Mouse (Mus musculus): ENCODE results near the gene Rprml. TPM values are rescaled to one million over a fixed set of nuclear protein-coding genes. Genes with fewer than 3 reads are reported as not detected.
"Not testable (repeated sequence)": the region's sequence is repeated elsewhere in the genome, so short reads cannot be mapped to it uniquely, and the experiment has no call there.

Rprml gene
- total and polyA plus RNA-seq, 2 experiments from 2014 or later, result 4.1 to 11.8 TPM

GRCm38 (mm10) chr11:103666181-103666906 is 17.0 kb downstream of the Rprml start:
- Histone ChIP-seq H3K27ac (ENCODE audit: low read depth, low read length) (no peak overlapping the region), H3K4me1 (ENCODE audit: insufficient read depth, low read length) (peaks cover 18% of the 10 kb centered on the region), H3K27me3 (ENCODE audit: insufficient read depth, low read length) (no peaks in the 10 kb centered on the region), H3K4me3 (ENCODE audit: low read depth, low read length) (no peak overlapping the region), H3K36me3 (ENCODE audit: insufficient read depth, low read length) (no peaks in the 10 kb centered on the region), H3K4me2 (ENCODE audit: low read depth, low read length, poor library complexity, severe bottlenecking) (peak overlapping the region; percentile 18; the same call in 1 of the 2 replicates), H3K9me3 (ENCODE audit: low read length) (no peaks in the 10 kb centered on the region), H3K9ac (replicated peaks; ENCODE audit: low read length, poor library complexity, severe bottlenecking) (0 out of 2 replicates have a peak overlapping the region, but pooled peaks have one; percentile 13)
- 13% methylated on average over 10 of the region's 10 CpGs for WGBS
- peak; percentile 58 for ATAC-seq (ENCODE audit: low FRiP score)
- peak; percentile 89 for DNase-seq (ENCODE audit: low spot score)
- TF ChIP-seq CTCF (IDR thresholded peaks at IDR 0.05), result no peak

DNA sequence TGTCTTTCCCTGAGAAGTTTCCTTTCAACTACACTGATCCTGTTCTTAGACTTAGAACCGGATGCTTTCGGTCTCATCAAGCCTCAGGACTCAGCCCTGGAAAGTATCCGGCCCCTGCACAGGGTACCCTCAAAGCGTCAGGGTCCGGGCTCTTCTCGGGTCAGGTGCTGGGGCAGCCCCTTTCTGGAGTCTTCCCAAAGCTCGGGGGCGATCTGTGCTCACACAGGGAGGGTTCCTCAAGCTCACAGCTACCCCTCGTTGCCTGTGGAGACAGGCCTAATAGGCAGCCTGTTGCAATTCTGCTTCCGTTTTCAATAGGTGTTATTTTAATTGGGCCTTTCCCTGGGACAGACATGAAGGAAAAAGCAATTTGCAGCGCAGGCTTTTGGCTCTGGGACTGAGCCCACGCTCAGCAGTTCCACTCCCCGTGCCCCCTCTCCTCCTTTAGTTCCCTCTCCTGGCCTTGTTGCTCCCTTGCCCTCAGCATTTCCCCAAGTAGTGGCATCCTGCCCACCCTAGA is 17.6 kb downstream of the Rprml start:
- no peak for TF ChIP-seq CTCF (IDR thresholded peaks at IDR 0.05)
- peaks cover 18% of the 10 kb centered on the region for H3K4me1 ChIP-seq (ENCODE audit: insufficient read depth, low read length)
- no peak overlapping the region for H3K27ac ChIP-seq (ENCODE audit: low read depth, low read length)
- no peaks in the 10 kb centered on the region for H3K9me3 ChIP-seq (ENCODE audit: low read length)
- DNase-seq (ENCODE audit: low spot score), result peak; percentile 28
- H3K4me3 ChIP-seq (ENCODE audit: low read depth, low read length), result no peak overlapping the region
- no peaks in the 10 kb centered on the region for H3K36me3 ChIP-seq (ENCODE audit: insufficient read depth, low read length)
- 25% methylated on average over 13 of the region's 13 CpGs for WGBS
- no peaks in the 10 kb centered on the region for H3K27me3 ChIP-seq (ENCODE audit: insufficient read depth, low read length)
- no peak overlapping the region for H3K4me2 ChIP-seq (ENCODE audit: low read depth, low read length, poor library complexity, severe bottlenecking)
- peak; percentile 49 for ATAC-seq (ENCODE audit: low FRiP score)
- no peak overlapping the region for H3K9ac ChIP-seq (replicated peaks; ENCODE audit: low read length, poor library complexity, severe bottlenecking)

DNA sequence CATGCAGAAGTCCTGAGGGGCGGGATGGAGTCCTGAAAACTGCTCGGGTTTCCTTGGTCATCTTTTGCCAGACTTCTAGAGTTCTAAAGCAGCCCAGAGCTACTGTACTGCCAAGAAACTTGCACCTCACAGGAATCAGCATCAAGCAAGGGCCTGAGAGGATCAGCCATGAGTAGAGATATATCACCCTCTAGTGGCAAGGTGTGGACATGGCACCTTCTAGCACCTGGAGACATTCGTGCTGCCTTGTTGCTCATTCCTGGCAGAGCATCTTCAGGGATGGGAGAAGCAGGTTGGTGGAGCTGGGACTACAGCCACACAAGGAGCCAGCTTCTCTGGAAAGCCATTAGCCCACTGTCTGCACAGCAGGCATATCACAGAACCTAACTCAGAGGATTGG is 26.2 kb downstream of the Rprml start:
- Histone ChIP-seq H3K9ac (replicated peaks; ENCODE audit: low read length, poor library complexity, severe bottlenecking) (no peak overlapping the region), H3K4me2 (ENCODE audit: low read depth, low read length, poor library complexity, severe bottlenecking) (no peak overlapping the region), H3K36me3 (ENCODE audit: insufficient read depth, low read length) (peaks cover 37% of the 10 kb centered on the region), H3K27me3 (ENCODE audit: insufficient read depth, low read length) (no peaks in the 10 kb centered on the region), H3K4me1 (ENCODE audit: insufficient read depth, low read length) (no peaks in the 10 kb centered on the region), H3K4me3 (ENCODE audit: low read depth, low read length) (no peak overlapping the region), H3K27ac (ENCODE audit: low read depth, low read length) (no peak overlapping the region), H3K9me3 (ENCODE audit: low read length) (no peaks in the 10 kb centered on the region)
- DNase-seq (ENCODE audit: low spot score), result peak; percentile 89
- peak; percentile 98 for TF ChIP-seq CTCF (IDR thresholded peaks at IDR 0.05)
- 33% methylated on average over 3 of the region's 3 CpGs for WGBS
- no peak for ATAC-seq (ENCODE audit: low FRiP score)

- H3K36me3 ChIP-seq (ENCODE audit: insufficient read depth, low read length), result peaks cover 48% of the 10 kb centered on the region
- not testable (repeated sequence) for ATAC-seq (ENCODE audit: low FRiP score)
Observed at GRCm38 (mm10) chr11:103677042-103677441, 27.7 kb downstream of the Rprml start.

GRCm38 (mm10) chr11:103683667-103684334 is 34.4 kb downstream of the Rprml start:
- H3K4me3 ChIP-seq (ENCODE audit: low read depth, low read length), result no peak overlapping the region
- no peaks in the 10 kb centered on the region for H3K4me1 ChIP-seq (ENCODE audit: insufficient read depth, low read length)
- TF ChIP-seq CTCF (IDR thresholded peaks at IDR 0.05), result no peak

More at GRCm38 (mm10) chr11:103677042-103677441, 27.7 kb downstream of the Rprml start:
- H3K4me1 ChIP-seq (ENCODE audit: insufficient read depth, low read length); H3K4me3 ChIP-seq (ENCODE audit: low read depth, low read length); H3K27me3 ChIP-seq (ENCODE audit: insufficient read depth, low read length); H3K9me3 ChIP-seq (ENCODE audit: low read length); H3K4me2 ChIP-seq (ENCODE audit: low read depth, low read length, poor library complexity, severe bottlenecking); H3K27ac ChIP-seq (ENCODE audit: low read depth, low read length); H3K9ac ChIP-seq (replicated peaks; ENCODE audit: low read length, poor library complexity, severe bottlenecking): not testable (repeated sequence)
- 23% methylated on average over 2 of the region's 2 CpGs for WGBS
- peak; percentile 69 for TF ChIP-seq CTCF (IDR thresholded peaks at IDR 0.05)
- DNase-seq (ENCODE audit: low spot score), result peak; percentile 53

DNA sequence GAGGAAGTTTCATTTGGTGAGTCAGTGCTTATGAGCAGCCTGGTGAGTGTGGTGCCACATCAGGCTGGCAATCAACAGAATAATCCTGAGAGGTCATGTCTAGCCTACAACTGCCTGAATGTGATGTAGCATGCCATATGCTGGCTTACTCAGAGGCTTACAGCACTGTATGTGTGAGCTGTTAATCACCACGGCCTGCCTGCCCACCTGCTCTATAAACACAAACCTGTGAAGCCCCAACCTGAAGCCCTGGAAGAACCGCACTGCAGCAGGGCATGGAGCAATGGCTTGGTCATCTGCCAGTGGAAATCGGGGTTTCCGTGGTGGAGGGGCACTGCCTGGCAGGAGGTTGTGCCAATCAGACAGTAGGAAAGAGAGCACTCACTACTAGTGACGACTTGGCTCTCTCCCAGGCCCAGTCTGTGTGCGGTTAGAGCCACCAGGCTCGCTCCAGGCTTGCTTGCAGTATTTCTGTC is 35.9 kb downstream of the Rprml start:
- ATAC-seq (ENCODE audit: low FRiP score) (no peak), DNase-seq (ENCODE audit: low spot score) (peak; percentile 68)
- no peak for TF ChIP-seq CTCF (IDR thresholded peaks at IDR 0.05)
- H3K4me1 ChIP-seq (ENCODE audit: insufficient read depth, low read length), result no peaks in the 10 kb centered on the region
- no peak overlapping the region for H3K4me3 ChIP-seq (ENCODE audit: low read depth, low read length)
- H3K27ac ChIP-seq (ENCODE audit: low read depth, low read length), result no peak overlapping the region
- H3K27me3 ChIP-seq (ENCODE audit: insufficient read depth, low read length), result no peaks in the 10 kb centered on the region
- 77% methylated on average over 7 of the region's 7 CpGs for WGBS
- H3K9me3 ChIP-seq (ENCODE audit: low read length), result no peaks in the 10 kb centered on the region
- no peak overlapping the region for H3K4me2 ChIP-seq (ENCODE audit: low read depth, low read length, poor library complexity, severe bottlenecking)
- H3K9ac ChIP-seq (replicated peaks; ENCODE audit: low read length, poor library complexity, severe bottlenecking), result no peak overlapping the region
- peaks cover 67% of the 10 kb centered on the region for H3K36me3 ChIP-seq (ENCODE audit: insufficient read depth, low read length)

More at GRCm38 (mm10) chr11:103683667-103684334, 34.4 kb downstream of the Rprml start:
- no peaks in the 10 kb centered on the region for H3K27me3 ChIP-seq (ENCODE audit: insufficient read depth, low read length)
- ATAC-seq (ENCODE audit: low FRiP score) (no peak), DNase-seq (ENCODE audit: low spot score) (no peak)
- WGBS, result 83% methylated on average over 11 of the region's 11 CpGs
- no peak overlapping the region for H3K9ac ChIP-seq (replicated peaks; ENCODE audit: low read length, poor library complexity, severe bottlenecking)
- no peak overlapping the region for H3K27ac ChIP-seq (ENCODE audit: low read depth, low read length)
- no peak overlapping the region for H3K4me2 ChIP-seq (ENCODE audit: low read depth, low read length, poor library complexity, severe bottlenecking)
- peaks cover 77% of the 10 kb centered on the region for H3K36me3 ChIP-seq (ENCODE audit: insufficient read depth, low read length)
- no peaks in the 10 kb centered on the region for H3K9me3 ChIP-seq (ENCODE audit: low read length)
